Mouse (Mus musculus) forebrain, embryonic 16.5 days (tissue): ENCODE data around the gene Sun1. TPM values are rescaled to one million over a fixed set of nuclear protein-coding genes. Genes with fewer than 3 reads are reported as not detected.
A peak's percentile ranks its signal among the peaks of the same experiment; 100 is the strongest.

ENCODE experiments used
- ATAC-seq: fragments of 200-750 bp; cut with Nextera tagmentation; 2 replicates; pipeline ENCODE4 v1.8.0; 2017; ENCODE audit warnings: mild to moderate bottlenecking, moderate library complexity
- H3K27ac ChIP-seq: fragments of 300-500 bp; sonication (generic); 2 replicates; pipeline ENCODE4 v1.5.1; 2014; ENCODE audit warnings: low read length, control low read depth
- H3K27me3 ChIP-seq: fragments of 300-500 bp; sonication (generic); replicated peaks from 2 replicates; pipeline ENCODE4 v1.6.1; 2014; ENCODE audit warnings: low read length; ENCODE audit not compliant: control insufficient read depth, insufficient read depth
- H3K36me3 ChIP-seq: fragments of 300-500 bp; sonication (generic); 2 replicates; pipeline ENCODE4 v1.6.1; 2014; ENCODE audit not compliant: control insufficient read depth, insufficient read depth
- H3K4me1 ChIP-seq: fragments of 300-500 bp; sonication (generic); replicated peaks from 2 replicates; pipeline ENCODE4 v1.6.1; 2014; ENCODE audit warnings: low read length; ENCODE audit not compliant: control insufficient read depth, insufficient read depth
- H3K4me2 ChIP-seq: fragments of 300-500 bp; sonication (generic); 2 replicates; pipeline ENCODE4 v1.6.1; 2014; ENCODE audit warnings: mild to moderate bottlenecking, low read length, control low read depth
- H3K4me3 ChIP-seq: fragments of 300-500 bp; sonication (generic); replicated peaks from 2 replicates; pipeline ENCODE4 v1.5.1; 2014; ENCODE audit warnings: mild to moderate bottlenecking, low read length, control low read depth
- H3K9ac ChIP-seq: fragments of 300-500 bp; sonication (generic); replicated peaks from 2 replicates; pipeline ENCODE4 v1.6.1; 2014; ENCODE audit warnings: low read depth, low read length, control low read depth
- H3K9me3 ChIP-seq: fragments of 300-500 bp; sonication (generic); 2 replicates; pipeline ENCODE4 v1.6.1; 2016; ENCODE audit warnings: low read length; ENCODE audit not compliant: control insufficient read depth
- WGBS: fragments of 180-500 bp; shearing (Covaris S2); extraction: QIAGEN DNeasy Blood & Tissue Kit; methylation state at CpG from one replicate; pipeline ENCODE4 v1.1.7; 2014; 5-methylcytosine and 5-hydroxymethylcytosine counted together
- polyA plus RNA-seq: library from polyadenylated mRNA; unstranded; fragments of >200 nt; fragmentation: Nextera tagmentation; extraction: Ambion mirVana; gene quantifications from 2 replicates; pipeline ENCODE4 v1.2.1, GENCODE M21; 2015

Sun1 gene
- polyA plus RNA-seq, 1 experiment from 2014 or later = 60.7 TPM

GRCm38 (mm10) chr5:139178895-139179631 lies 21.4 kb upstream of the Sun1 start:
- H3K4me2 ChIP-seq = no peak overlapping the region
- 28% methylated on average over 11 of the region's 11 CpGs for WGBS
- ATAC-seq = peak; percentile 77
- no peak overlapping the region for H3K4me3 ChIP-seq
- no peaks in the 10 kb centered on the region for H3K27me3 ChIP-seq
- no peak overlapping the region for H3K9ac ChIP-seq
- H3K4me1 ChIP-seq = peaks cover 10% of the 10 kb centered on the region
- peaks cover 9% of the 10 kb centered on the region; the same call in 1 of the 2 replicates for H3K36me3 ChIP-seq
- H3K9me3 ChIP-seq = no peaks in the 10 kb centered on the region
- no peak overlapping the region for H3K27ac ChIP-seq

- Histone ChIP-seq H3K27me3 (no peaks in the 10 kb centered on the region), H3K36me3 (peaks cover 13% of the 10 kb centered on the region), H3K27ac (no peak overlapping the region), H3K4me2 (no peak overlapping the region), H3K9ac (no peak overlapping the region), H3K4me1 (no peaks in the 10 kb centered on the region), H3K9me3 (no peaks in the 10 kb centered on the region), H3K4me3 (no peak overlapping the region)
- no peak for ATAC-seq
- 92% methylated on average over 2 of the region's 2 CpGs for WGBS
Observed at GRCm38 (mm10) chr5:139183131-139183530, 17.3 kb upstream of the Sun1 start.

DNA sequence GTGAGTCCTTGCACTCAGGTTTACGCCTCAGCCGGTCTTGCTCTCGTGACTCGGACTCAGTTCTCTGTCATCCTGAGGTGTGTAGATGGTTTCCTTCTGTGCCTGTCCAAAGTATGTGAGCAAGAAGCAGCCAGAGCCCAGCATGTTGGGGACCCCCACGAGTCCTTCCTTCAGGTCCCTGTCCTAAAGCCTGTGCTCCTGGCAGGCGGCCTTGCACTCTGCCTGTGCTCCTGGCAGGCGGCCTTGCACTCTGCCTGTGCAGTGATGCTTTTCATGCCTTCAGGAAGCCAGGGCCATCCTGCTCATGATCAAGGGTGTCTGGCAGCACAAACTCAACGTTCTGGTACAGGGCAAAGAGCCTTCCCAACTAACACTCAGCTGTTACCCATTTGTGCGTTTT lies 16.8 kb upstream of the Sun1 start:
- 96% methylated on average over 9 of the region's 9 CpGs for WGBS
- Histone ChIP-seq H3K9ac (no peak overlapping the region), H3K27me3 (no peaks in the 10 kb centered on the region), H3K4me1 (no peaks in the 10 kb centered on the region), H3K27ac (no peak overlapping the region), H3K9me3 (no peaks in the 10 kb centered on the region), H3K4me3 (no peak overlapping the region), H3K36me3 (peaks cover 13% of the 10 kb centered on the region), H3K4me2 (no peak overlapping the region)
- ATAC-seq = no peak

DNA sequence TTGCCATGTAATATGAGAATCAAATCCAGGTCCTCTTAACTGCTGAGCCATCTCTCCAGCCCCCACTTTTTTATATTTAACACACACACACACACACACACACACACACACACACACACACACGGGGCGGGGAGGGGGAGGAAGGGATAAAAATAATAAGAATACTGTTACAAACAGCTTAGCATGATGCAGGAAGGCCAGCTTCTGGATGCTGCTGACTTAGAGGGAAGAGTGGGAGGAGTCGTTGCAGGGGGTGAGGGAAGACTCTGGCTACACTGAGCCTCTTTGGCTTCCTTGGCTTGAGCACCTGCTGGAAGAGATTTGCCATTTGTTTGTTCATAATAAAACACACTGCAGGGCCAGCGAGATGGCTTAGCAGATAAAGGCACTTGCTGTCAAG lies 15.5 kb upstream of the Sun1 start:
- ATAC-seq = no peak
- Histone ChIP-seq H3K9me3 (no peaks in the 10 kb centered on the region), H3K9ac (no peak overlapping the region), H3K27me3 (no peaks in the 10 kb centered on the region), H3K4me3 (no peak overlapping the region), H3K4me2 (no peak overlapping the region), H3K27ac (no peak overlapping the region), H3K4me1 (no peaks in the 10 kb centered on the region), H3K36me3 (peaks cover 13% of the 10 kb centered on the region)
- WGBS = 99% methylated on average over 4 of the region's 4 CpGs

DNA sequence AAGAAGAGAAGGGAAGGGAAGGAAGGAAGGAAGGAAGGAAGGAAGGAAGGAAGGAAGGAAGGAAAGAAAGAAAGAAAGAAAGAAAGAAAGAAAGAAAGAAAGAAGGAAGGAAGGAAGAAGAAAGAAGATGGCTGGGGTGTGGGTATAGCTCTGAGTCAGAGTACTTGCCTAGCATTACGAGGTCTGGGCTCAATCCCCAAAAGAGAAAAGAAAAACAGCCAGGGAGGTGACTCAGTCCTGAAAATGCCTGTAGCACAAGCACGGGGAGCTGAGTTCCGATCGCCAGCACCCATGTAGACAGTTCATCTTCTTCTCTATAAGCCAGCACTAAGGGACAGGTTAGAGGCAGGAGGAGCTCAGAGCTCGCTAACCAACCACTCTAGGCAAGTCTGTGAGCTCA lies 10.7 kb upstream of the Sun1 start:
- Histone ChIP-seq H3K4me1 (no peaks in the 10 kb centered on the region), H3K9ac (no peak overlapping the region), H3K4me3 (no peak overlapping the region), H3K36me3 (peaks cover 4% of the 10 kb centered on the region), H3K4me2 (no peak overlapping the region), H3K27me3 (no peaks in the 10 kb centered on the region), H3K27ac (no peak overlapping the region), H3K9me3 (no peaks in the 10 kb centered on the region)
- WGBS = 93% methylated on average over 5 of the region's 5 CpGs
- ATAC-seq = no peak

DNA sequence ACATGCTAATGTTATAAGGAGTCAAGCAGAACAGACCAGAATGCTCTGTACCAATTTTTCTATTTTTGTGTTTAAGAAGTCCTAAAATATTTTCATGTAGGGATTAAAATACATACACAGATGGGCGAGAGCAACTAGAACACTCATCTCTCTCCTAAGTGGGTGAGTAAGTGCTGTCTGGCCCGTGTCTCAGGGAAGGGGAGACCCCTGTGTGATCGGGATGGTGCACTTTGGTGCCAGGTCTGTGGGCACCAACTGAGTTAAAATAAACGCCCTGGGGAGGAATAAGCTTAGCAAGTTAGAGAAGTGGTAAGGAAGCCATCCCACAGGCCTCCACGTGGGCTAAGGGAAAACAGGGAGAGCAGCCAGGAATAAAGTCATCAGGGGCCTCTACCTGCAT lies 9.5 kb upstream of the Sun1 start:
- Histone ChIP-seq H3K4me1 (no peaks in the 10 kb centered on the region), H3K27ac (no peak overlapping the region), H3K27me3 (no peaks in the 10 kb centered on the region), H3K4me3 (no peak overlapping the region), H3K36me3 (peaks cover 1% of the 10 kb centered on the region; the same call in 1 of the 2 replicates), H3K9me3 (no peaks in the 10 kb centered on the region), H3K4me2 (no peak overlapping the region), H3K9ac (no peak overlapping the region)
- 83% methylated on average over 5 of the region's 5 CpGs for WGBS
- ATAC-seq = no peak

GRCm38 (mm10) chr5:139198779-139199178 lies 1.7 kb upstream of the Sun1 start:
- Histone ChIP-seq H3K4me2 (no peak overlapping the region), H3K9ac (no peak overlapping the region), H3K27ac (no peak overlapping the region), H3K4me3 (no peak overlapping the region), H3K36me3 (no peaks in the 10 kb centered on the region), H3K27me3 (no peaks in the 10 kb centered on the region), H3K9me3 (no peaks in the 10 kb centered on the region), H3K4me1 (peaks cover 22% of the 10 kb centered on the region)
- WGBS = 80% methylated on average over 3 of the region's 3 CpGs
- ATAC-seq = no peak

DNA sequence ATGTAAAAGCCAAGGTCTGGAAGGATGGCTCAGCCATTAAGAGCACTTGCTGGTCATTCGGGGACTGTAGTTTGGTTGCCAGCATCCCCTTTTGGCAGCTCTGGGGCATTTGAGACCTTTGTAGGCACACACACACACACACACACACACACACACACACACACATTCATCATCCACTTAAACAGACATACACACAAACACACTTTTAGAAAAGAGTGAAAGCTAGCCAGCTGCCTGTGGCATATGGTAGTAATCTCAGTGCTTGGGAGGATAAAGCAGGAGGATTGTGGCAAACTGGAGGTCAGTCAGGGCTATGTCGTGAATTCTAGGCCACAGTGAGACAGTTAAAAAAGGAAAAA lies 822 bp upstream of the Sun1 start:
- Histone ChIP-seq H3K36me3 (no peaks in the 10 kb centered on the region), H3K9ac (peak overlapping the region; percentile 82), H3K4me2 (peak overlapping the region; percentile 88), H3K4me3 (peak overlapping the region; percentile 96), H3K9me3 (no peaks in the 10 kb centered on the region), H3K4me1 (peaks cover 22% of the 10 kb centered on the region), H3K27ac (peak overlapping the region; percentile 92), H3K27me3 (no peaks in the 10 kb centered on the region)
- WGBS = 29% methylated on average over 2 of the region's 2 CpGs
- ATAC-seq = no peak

- Histone ChIP-seq H3K9ac (peak overlapping the region; percentile 92), H3K27ac (peak overlapping the region; percentile 56)
- ATAC-seq = no peak; the same call in none of the 2 replicates
Observed at GRCm38 (mm10) chr5:139200770-139201569, 533 bp downstream of the Sun1 start.

More at GRCm38 (mm10) chr5:139200770-139201569, 533 bp downstream of the Sun1 start:
- Histone ChIP-seq H3K27me3 (no peaks in the 10 kb centered on the region), H3K4me1 (peaks cover 22% of the 10 kb centered on the region), H3K9me3 (no peaks in the 10 kb centered on the region), H3K4me2 (peak overlapping the region; percentile 82), H3K36me3 (no peaks in the 10 kb centered on the region), H3K4me3 (peak overlapping the region; percentile 96)
- under 1% methylated on average over 56 of the region's 57 CpGs for WGBS
